Mouse (Mus musculus) embryonic facial prominence, embryonic 12.5 days (tissue): ENCODE measurements around the gene Vars. TPM values are rescaled to one million over a fixed set of nuclear protein-coding genes. Genes with fewer than 3 reads are reported as not detected.

Source experiments
- ATAC-seq: fragments of 200-750 bp; cut with Nextera tagmentation; 2 replicates; pipeline ENCODE4 v1.8.0; 2017; ENCODE audit not compliant: insufficient number of reproducible peaks, insufficient read depth, low FRiP score, low TSS enrichment
- H3K27ac ChIP-seq: fragments of 300-500 bp; sonication (generic); 2 replicates; pipeline ENCODE4 v1.5.1; 2016; ENCODE audit warnings: mild to moderate bottlenecking
- H3K27me3 ChIP-seq: fragments of 300-500 bp; sonication (generic); 2 replicates; pipeline ENCODE4 v1.6.1; 2016; ENCODE audit warnings: mild to moderate bottlenecking, moderate library complexity
- H3K36me3 ChIP-seq: fragments of 300-500 bp; sonication (generic); 2 replicates; pipeline ENCODE4 v1.6.1; 2016; ENCODE audit warnings: mild to moderate bottlenecking
- H3K4me1 ChIP-seq: fragments of 300-500 bp; sonication (generic); 2 replicates; pipeline ENCODE4 v1.6.1; 2016
- H3K4me2 ChIP-seq: fragments of 300-500 bp; sonication (generic); replicated peaks from 2 replicates; pipeline ENCODE4 v1.6.1; 2016; ENCODE audit warnings: mild to moderate bottlenecking, moderate library complexity
- H3K4me3 ChIP-seq: fragments of 300-500 bp; sonication (generic); 2 replicates; pipeline ENCODE4 v1.5.1; 2016; ENCODE audit warnings: mild to moderate bottlenecking
- H3K9ac ChIP-seq: fragments of 300-500 bp; sonication (generic); 2 replicates; pipeline ENCODE4 v1.6.1; 2016; ENCODE audit warnings: mild to moderate bottlenecking, moderate library complexity
- H3K9me3 ChIP-seq: fragments of 300-500 bp; sonication (generic); 2 replicates; pipeline ENCODE4 v1.6.1; 2016; ENCODE audit warnings: mild to moderate bottlenecking, moderate library complexity
- WGBS: fragments of 180-500 bp; shearing (Covaris S2); methylation state at CpG from one replicate; pipeline ENCODE4 v1.1.7; 2016; 5-methylcytosine and 5-hydroxymethylcytosine counted together
- polyA plus RNA-seq: library from polyadenylated mRNA; unstranded; fragments of >200 nt; fragmentation: Nextera tagmentation; extraction: Ambion mirVana; gene quantifications from 2 replicates; pipeline ENCODE4 v1.2.1, GENCODE M21; 2016

The Vars gene
- polyA plus RNA-seq, 1 experiment from 2014 or later, result 150 TPM

DNA sequence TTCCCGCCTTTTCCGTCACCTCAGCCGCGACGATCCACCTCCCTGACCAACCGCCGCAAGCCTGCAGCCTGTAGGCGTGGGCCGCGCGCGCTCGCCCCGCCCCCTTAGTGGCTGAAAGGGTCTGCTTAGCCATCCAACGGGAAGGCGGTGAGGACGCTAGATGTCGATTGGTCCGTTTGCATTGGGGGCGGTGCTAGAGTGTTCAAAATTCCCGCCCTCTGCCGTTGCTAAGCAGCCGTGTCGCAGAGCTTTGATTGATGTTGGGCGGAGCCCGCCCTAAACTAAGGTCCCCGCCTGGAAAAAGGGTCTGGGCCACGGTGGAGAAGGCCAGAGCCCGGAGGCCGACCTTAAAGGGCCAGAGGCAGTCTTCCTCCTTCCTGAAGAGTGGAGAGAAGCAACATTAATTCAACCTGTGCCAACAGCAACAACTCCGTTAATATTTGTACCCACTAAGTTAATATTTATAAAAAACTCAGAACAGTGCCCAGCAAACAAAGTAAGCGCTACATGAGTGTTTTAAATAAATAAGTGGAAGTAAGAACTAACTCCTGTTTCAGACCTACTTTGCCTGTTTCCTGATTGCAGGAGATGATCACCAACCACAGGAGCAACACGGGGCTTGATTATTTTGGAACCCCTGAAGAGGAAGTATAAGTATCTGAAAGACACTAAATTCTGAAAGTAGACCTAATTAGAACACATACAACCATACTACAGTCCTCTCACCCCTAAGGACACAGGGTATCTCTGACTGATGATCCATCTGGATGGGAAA lies 46.1 kb downstream of the Vars start, which contains the start of gene Msh5:
Gene Msh5, minus strand, starts transcription at position 65 of the 775 bp plus-strand sequence.
- no peaks in the 10 kb centered on the region for H3K9me3 ChIP-seq
- H3K36me3 ChIP-seq, result no peaks in the 10 kb centered on the region
- H3K27me3 ChIP-seq, result no peaks in the 10 kb centered on the region
- peak within 1 kb of the TSS; percentile 96 for H3K4me2 ChIP-seq
- H3K9ac ChIP-seq, result peak within 1 kb of the TSS; percentile 85
- H3K4me1 ChIP-seq, result peaks cover 33% of the 10 kb centered on the region
- WGBS, result 3% methylated on average over 33 of the region's 33 CpGs
- ATAC-seq, result peak; percentile 91
- H3K27ac ChIP-seq, result peak within 1 kb of the TSS; percentile 86
- peak within 1 kb of the TSS; percentile 55 for H3K4me3 ChIP-seq

GRCm38 (mm10) chr17:35047688-35048087 lies 46.9 kb downstream of the Vars start:
- Histone ChIP-seq H3K9me3 (no peaks in the 10 kb centered on the region), H3K9ac (no peak overlapping the region), H3K4me2 (no peak overlapping the region), H3K4me1 (peaks cover 41% of the 10 kb centered on the region), H3K27me3 (no peaks in the 10 kb centered on the region), H3K27ac (peak overlapping the region; percentile 58), H3K36me3 (peaks cover 5% of the 10 kb centered on the region), H3K4me3 (no peak overlapping the region)
- 54% methylated on average over 1 of the region's 1 CpGs for WGBS
- ATAC-seq, result no peak

DNA sequence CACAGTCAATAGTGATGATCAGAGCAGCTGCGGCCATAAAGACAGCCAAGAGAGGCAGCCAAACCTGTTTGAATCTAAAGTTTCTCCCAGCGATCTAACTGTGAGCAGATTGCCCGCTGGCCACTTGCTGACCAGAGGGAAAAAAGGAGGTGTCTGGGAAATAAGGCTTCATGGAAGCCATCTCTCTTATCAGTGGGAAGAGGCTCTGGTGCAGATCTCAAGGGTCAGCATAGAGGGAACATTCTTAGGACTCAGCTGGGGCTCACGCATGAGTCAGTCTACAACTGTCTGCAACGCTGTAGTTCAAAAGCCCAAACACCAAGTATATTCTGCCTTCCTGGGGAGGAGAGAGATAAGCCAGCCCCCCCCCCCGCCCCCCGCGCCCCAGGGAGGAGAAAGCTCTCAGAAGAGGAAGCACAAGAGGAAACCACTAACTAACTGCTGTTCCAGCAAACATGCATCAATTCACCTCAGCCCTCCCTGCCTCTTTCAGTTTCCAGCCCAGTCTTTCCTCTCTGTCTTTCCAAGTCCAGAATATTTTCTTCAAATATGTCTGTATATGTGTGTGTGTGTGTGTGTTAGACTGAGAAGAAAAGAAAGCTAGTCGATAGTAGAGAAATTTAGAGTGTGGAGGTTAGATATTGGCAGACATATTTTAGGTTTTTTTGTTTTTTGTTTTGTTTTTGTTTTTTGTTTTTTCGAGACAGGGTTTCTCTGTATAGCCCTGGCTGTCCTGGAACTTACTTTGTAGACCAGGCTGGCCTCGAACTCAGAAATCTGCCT lies 47.6 kb downstream of the Vars start:
- peaks cover 43% of the 10 kb centered on the region for H3K4me1 ChIP-seq
- ATAC-seq, result no peak
- H3K4me2 ChIP-seq, result no peak overlapping the region
- H3K9me3 ChIP-seq, result no peaks in the 10 kb centered on the region
- WGBS, result 40% methylated on average over 11 of the region's 11 CpGs
- no peak overlapping the region for H3K9ac ChIP-seq
- H3K36me3 ChIP-seq, result peaks cover 11% of the 10 kb centered on the region
- peak overlapping the region; percentile 58 for H3K27ac ChIP-seq
- H3K4me3 ChIP-seq, result no peak overlapping the region
- H3K27me3 ChIP-seq, result no peaks in the 10 kb centered on the region

DNA sequence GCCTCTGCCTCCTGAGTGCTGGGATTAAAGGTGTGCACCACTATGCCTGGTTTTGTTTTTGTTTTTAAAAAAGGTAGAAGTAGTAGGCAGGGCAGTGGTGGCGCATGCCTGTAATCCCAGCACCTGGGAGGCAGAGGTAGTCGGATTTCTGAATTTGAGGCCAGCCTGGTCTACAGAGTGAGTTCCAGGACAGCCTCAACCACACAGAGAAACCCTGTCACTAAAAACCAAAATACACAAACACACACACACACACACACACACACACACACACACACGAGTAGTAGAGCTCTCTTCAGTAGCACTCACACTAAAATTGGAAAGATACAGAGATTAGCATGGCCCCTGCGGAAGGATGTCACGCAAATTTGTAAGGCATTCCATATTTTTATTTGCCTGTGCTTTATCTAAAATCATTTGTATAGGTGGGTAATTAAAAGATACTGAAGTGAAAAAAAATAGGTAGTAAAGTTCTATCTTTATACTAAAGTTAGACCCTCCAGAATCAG lies 48.2 kb downstream of the Vars start:
- Histone ChIP-seq H3K27me3 (no peaks in the 10 kb centered on the region), H3K9ac (0 out of 2 replicates have a peak overlapping the region, but pooled peaks have one; percentile 83), H3K36me3 (peaks cover 18% of the 10 kb centered on the region), H3K27ac (peak overlapping the region; percentile 98), H3K4me2 (peak overlapping the region; percentile 92), H3K4me1 (peaks cover 43% of the 10 kb centered on the region), H3K4me3 (no peak overlapping the region; the same call in 1 of the 2 replicates), H3K9me3 (no peaks in the 10 kb centered on the region)
- ATAC-seq, result no peak
- 73% methylated on average over 5 of the region's 5 CpGs for WGBS

- peak; percentile 31; the same call in 1 of the 2 replicates for ATAC-seq
- H3K4me1 ChIP-seq, result peaks cover 43% of the 10 kb centered on the region
- peak within 1 kb of the TSS; percentile 83 for H3K9ac ChIP-seq
- H3K27ac ChIP-seq, result peak within 1 kb of the TSS; percentile 98
- H3K9me3 ChIP-seq, result no peaks in the 10 kb centered on the region
- H3K4me3 ChIP-seq, result peak within 1 kb of the TSS; percentile 62
- H3K27me3 ChIP-seq, result no peaks in the 10 kb centered on the region
- H3K4me2 ChIP-seq, result peak within 1 kb of the TSS; percentile 92
- WGBS, result 5% methylated on average over 11 of the region's 11 CpGs
- peaks cover 22% of the 10 kb centered on the region for H3K36me3 ChIP-seq
Measured at GRCm38 (mm10) chr17:35049561-35050016, 48.8 kb downstream of the Vars start, which contains the start of gene Clic1. Clic1 (plus strand) TSS chr17:35049966.

DNA sequence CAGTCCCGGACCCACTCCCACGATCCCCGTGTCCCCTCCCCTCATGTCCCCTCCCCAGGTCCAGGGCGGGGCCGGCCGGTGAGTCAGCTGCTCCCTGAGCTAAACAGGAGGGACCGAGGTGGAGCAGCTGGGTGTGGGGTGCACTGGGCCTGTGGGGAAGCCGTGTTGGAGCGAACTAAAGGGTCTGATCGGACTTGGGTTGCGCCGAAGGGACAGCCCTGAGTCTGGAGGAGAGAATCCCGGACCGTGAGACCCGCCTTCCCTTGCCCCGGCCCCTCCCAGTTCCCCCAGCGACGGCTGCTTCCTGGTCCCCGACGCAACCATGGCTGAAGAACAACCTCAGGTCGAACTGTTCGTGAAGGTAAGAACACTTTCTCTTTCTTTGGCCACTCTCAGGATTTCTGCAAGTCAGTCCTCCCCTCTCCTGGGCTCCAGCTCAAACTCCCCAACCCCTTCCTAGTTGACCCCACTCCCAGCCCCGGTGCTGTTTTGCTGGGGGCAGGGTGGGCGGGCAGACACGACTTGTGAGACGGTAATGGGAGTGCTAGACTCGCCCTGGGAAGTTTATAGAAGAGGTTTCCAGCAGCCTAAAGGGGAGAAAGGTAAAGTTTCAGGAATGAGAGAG lies 49.5 kb downstream of the Vars start:
- Histone ChIP-seq H3K9ac (peak overlapping the region; percentile 83), H3K27me3 (no peaks in the 10 kb centered on the region), H3K27ac (peak overlapping the region; percentile 98), H3K4me1 (peaks cover 43% of the 10 kb centered on the region), H3K9me3 (no peaks in the 10 kb centered on the region), H3K4me2 (peak overlapping the region; percentile 92), H3K4me3 (peak overlapping the region; percentile 62), H3K36me3 (peaks cover 27% of the 10 kb centered on the region)
- WGBS, result under 1% methylated on average over 27 of the region's 27 CpGs
- ATAC-seq, result peak; percentile 9; the same call in 1 of the 2 replicates

GRCm38 (mm10) chr17:35051156-35052086 lies 50.6 kb downstream of the Vars start:
- Histone ChIP-seq H3K4me3 (peak overlapping the region; percentile 62), H3K4me1 (peaks cover 43% of the 10 kb centered on the region), H3K9ac (peak overlapping the region; percentile 83), H3K36me3 (peaks cover 37% of the 10 kb centered on the region), H3K27me3 (no peaks in the 10 kb centered on the region), H3K27ac (peak overlapping the region; percentile 98), H3K9me3 (no peaks in the 10 kb centered on the region), H3K4me2 (peak overlapping the region; percentile 92)
- no peak for ATAC-seq
- 1% methylated on average over 18 of the region's 21 CpGs for WGBS

GRCm38 (mm10) chr17:35052271-35052798 lies 51.5 kb downstream of the Vars start:
- no peaks in the 10 kb centered on the region for H3K27me3 ChIP-seq
- H3K9me3 ChIP-seq, result no peaks in the 10 kb centered on the region
- WGBS, result 75% methylated on average over 12 of the region's 12 CpGs
- H3K27ac ChIP-seq, result peak overlapping the region; percentile 98
- H3K4me2 ChIP-seq, result peak overlapping the region; percentile 92
- peak overlapping the region; percentile 62 for H3K4me3 ChIP-seq
- H3K4me1 ChIP-seq, result peaks cover 37% of the 10 kb centered on the region
- no peak for ATAC-seq
- peaks cover 40% of the 10 kb centered on the region for H3K36me3 ChIP-seq
- H3K9ac ChIP-seq, result peak overlapping the region; percentile 83

DNA sequence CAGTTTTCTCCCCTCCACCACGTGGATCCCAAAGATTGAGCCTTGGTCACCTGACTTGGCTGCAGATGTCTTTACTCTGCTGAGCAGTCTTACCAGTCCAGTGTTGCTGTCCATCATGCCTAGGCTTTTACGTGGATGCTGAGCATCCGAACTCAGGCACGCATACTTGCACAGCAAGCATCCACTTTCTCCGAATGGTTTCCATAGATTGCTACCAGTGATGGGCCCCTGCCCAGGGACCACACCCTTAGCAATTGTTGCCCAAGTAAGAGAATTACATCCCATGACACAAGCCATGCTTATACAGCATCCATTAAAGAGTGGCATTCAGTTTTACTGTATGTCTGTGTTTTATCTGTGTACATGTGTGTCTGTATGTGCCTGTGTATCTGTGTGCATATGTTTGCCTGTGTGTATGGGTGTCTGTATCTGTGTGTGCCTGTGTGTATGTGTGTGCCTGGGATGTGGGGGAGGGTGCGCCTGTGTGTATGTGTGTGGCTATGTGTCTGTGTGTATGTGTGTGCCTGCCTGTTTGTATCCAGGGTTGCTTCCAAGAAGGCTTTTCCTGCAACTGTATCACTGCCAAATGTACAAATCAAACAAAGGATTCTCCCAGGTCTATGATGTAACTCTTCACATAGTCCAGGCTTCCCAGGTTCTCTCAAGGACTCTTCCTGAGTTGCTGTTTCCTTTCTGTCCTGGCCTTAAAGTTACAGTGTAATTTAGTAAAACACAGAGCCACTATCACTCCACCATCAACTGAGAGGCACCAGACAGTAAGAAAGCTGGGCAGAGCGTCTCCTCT lies 55.1 kb downstream of the Vars start:
- 91% methylated on average over 7 of the region's 7 CpGs for WGBS
- no peak overlapping the region for H3K4me2 ChIP-seq
- no peak overlapping the region for H3K9ac ChIP-seq
- H3K4me1 ChIP-seq, result peaks cover 25% of the 10 kb centered on the region
- no peaks in the 10 kb centered on the region for H3K9me3 ChIP-seq
- H3K27ac ChIP-seq, result no peak overlapping the region
- ATAC-seq, result no peak
- H3K27me3 ChIP-seq, result no peaks in the 10 kb centered on the region
- H3K4me3 ChIP-seq, result no peak overlapping the region
- peaks cover 52% of the 10 kb centered on the region for H3K36me3 ChIP-seq

GRCm38 (mm10) chr17:35057090-35057489 lies 56.3 kb downstream of the Vars start:
- Histone ChIP-seq H3K4me2 (no peak overlapping the region), H3K4me1 (peaks cover 21% of the 10 kb centered on the region), H3K36me3 (peaks cover 63% of the 10 kb centered on the region), H3K9me3 (no peaks in the 10 kb centered on the region), H3K27ac (no peak overlapping the region), H3K9ac (no peak overlapping the region), H3K27me3 (no peaks in the 10 kb centered on the region), H3K4me3 (no peak overlapping the region)
- 69% methylated on average over 3 of the region's 3 CpGs for WGBS
- ATAC-seq, result no peak
